Mouse (Mus musculus) heart, embryonic 13.5 days (tissue): ENCODE results near the gene Ntf3. TPM values are rescaled to one million over a fixed set of nuclear protein-coding genes. Genes with fewer than 3 reads are reported as not detected.

ENCODE experiments used
- ATAC-seq: fragments of 200-750 bp; cut with Nextera tagmentation; 2 replicates; pipeline ENCODE4 v1.8.0; 2017; ENCODE audit warnings: moderate TSS enrichment; ENCODE audit not compliant: insufficient number of reproducible peaks, low FRiP score, low TSS enrichment; ENCODE audit errors: extremely low read depth
- H3K27ac ChIP-seq: fragments of 300-500 bp; sonication (generic); replicated peaks from 2 replicates; pipeline ENCODE4 v1.5.1; 2015; ENCODE audit warnings: moderate library complexity, mild to moderate bottlenecking, inconsistent platforms
- H3K27me3 ChIP-seq: fragments of 300-500 bp; sonication (generic); replicated peaks from 2 replicates; pipeline ENCODE4 v1.6.1; 2015; ENCODE audit warnings: mild to moderate bottlenecking, inconsistent platforms
- H3K36me3 ChIP-seq: fragments of 300-500 bp; sonication (generic); 2 replicates; pipeline ENCODE4 v1.6.1; 2015; ENCODE audit warnings: mild to moderate bottlenecking, inconsistent platforms
- H3K4me1 ChIP-seq: fragments of 300-500 bp; sonication (generic); 2 replicates; pipeline ENCODE4 v1.6.1; 2015; ENCODE audit warnings: inconsistent platforms
- H3K4me2 ChIP-seq: fragments of 300-500 bp; sonication (generic); 2 replicates; pipeline ENCODE4 v1.6.1; 2015; ENCODE audit warnings: inconsistent platforms, mild to moderate bottlenecking, moderate library complexity
- H3K4me3 ChIP-seq: fragments of 300-500 bp; sonication (generic); 2 replicates; pipeline ENCODE4 v1.5.1; 2015; ENCODE audit warnings: moderate library complexity, mild to moderate bottlenecking, inconsistent platforms
- H3K9ac ChIP-seq: fragments of 300-500 bp; sonication (generic); 2 replicates; pipeline ENCODE4 v1.6.1; 2015; ENCODE audit warnings: inconsistent platforms, mild to moderate bottlenecking, moderate library complexity
- H3K9me3 ChIP-seq: fragments of 300-500 bp; sonication (generic); 2 replicates; pipeline ENCODE4 v1.6.1; 2016; ENCODE audit warnings: inconsistent platforms
- WGBS: fragments of 180-500 bp; shearing (Covaris S2); methylation state at CpG from one replicate; pipeline ENCODE4 v1.1.7; 2015; ENCODE audit warnings: mixed read lengths; 5-methylcytosine and 5-hydroxymethylcytosine counted together
- polyA plus RNA-seq: library from polyadenylated mRNA; unstranded; fragments of >200 nt; fragmentation: Nextera tagmentation; extraction: Ambion mirVana; gene quantifications from 2 replicates; pipeline ENCODE4 v1.2.1, GENCODE M21; 2015

Ntf3 gene
- polyA plus RNA-seq, 1 experiment from 2014 or later: 7.4 TPM

DNA sequence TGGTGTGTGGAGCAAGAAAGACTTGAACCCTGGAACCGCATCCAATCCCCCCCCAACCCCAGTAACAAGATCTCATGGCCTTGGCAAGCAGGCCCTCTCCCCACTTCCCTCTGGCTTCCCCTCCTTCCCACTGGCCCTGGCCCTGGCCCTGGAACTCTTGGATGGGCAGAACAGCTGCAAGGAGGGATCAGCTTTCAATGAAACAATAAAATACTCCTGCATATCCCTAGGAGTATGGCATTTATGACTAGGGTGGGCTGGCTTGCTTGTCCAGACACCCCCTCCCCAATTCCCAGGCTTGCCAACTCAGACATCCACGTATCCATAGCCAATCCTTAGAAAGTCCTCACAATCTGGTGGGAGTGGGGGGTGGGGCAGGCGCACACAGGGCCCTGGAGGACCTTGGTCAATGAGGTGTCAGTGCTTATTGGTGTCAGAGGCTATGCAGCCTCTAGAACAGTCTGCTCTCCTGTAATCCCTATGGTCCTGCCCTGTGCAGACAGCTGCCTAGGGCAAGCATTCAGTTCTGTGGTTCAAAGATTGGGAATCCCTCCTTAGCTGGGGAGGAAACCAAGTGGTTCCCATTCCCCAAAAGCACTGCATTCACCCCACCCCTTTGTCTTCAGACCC is 80.3 kb downstream of the Ntf3 start:
- no peak for ATAC-seq
- Histone ChIP-seq H3K36me3 (no peaks in the 10 kb centered on the region), H3K27ac (no peak overlapping the region), H3K27me3 (no peaks in the 10 kb centered on the region), H3K4me3 (no peak overlapping the region), H3K4me1 (no peaks in the 10 kb centered on the region), H3K9ac (no peak overlapping the region), H3K4me2 (no peak overlapping the region), H3K9me3 (no peaks in the 10 kb centered on the region)
- WGBS: 67% methylated on average over 3 of the region's 3 CpGs

- Histone ChIP-seq H3K4me3 (no peak overlapping the region), H3K9me3 (no peaks in the 10 kb centered on the region)
Observed at GRCm38 (mm10) chr6:126080531-126080930, 86.2 kb downstream of the Ntf3 start.

DNA sequence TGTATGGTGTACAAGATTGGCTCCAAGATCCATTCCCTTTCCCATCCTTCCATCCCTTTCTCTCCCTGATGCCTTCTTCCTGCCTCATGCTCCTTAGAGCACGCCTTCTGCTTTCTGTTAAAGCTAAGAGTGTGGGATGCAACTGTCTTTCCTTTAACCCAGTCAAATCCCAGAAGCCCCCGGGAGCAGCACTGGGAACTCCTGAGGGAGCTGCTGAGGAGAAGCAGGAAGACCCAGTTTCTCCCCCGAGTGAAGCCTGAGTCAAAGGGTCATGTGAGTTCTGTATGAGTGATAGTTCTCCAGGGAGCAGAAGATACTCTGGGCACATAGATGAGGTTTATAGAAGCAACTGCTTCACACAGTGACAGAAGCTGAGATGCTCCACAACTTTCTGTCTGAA is 109.0 kb downstream of the Ntf3 start:
- Histone ChIP-seq H3K9me3 (peaks cover 3% of the 10 kb centered on the region; the same call in 1 of the 2 replicates), H3K4me1 (no peaks in the 10 kb centered on the region), H3K4me3 (no peak overlapping the region), H3K4me2 (no peak overlapping the region), H3K9ac (no peak overlapping the region), H3K36me3 (no peaks in the 10 kb centered on the region), H3K27ac (no peak overlapping the region), H3K27me3 (no peaks in the 10 kb centered on the region; the same call in 1 of the 2 replicates)
- ATAC-seq: no peak
- 71% methylated on average over 3 of the region's 3 CpGs for WGBS

More at GRCm38 (mm10) chr6:126080531-126080930, 86.2 kb downstream of the Ntf3 start:
- WGBS: 69% methylated on average over 3 of the region's 3 CpGs
- H3K4me1 ChIP-seq: no peaks in the 10 kb centered on the region
- H3K4me2 ChIP-seq: no peak overlapping the region
- no peaks in the 10 kb centered on the region for H3K36me3 ChIP-seq
- H3K27me3 ChIP-seq: no peaks in the 10 kb centered on the region
- no peak for ATAC-seq
- H3K9ac ChIP-seq: no peak overlapping the region
- H3K27ac ChIP-seq: no peak overlapping the region

- Histone ChIP-seq H3K4me1 (no peaks in the 10 kb centered on the region), H3K9me3 (no peaks in the 10 kb centered on the region), H3K27me3 (no peaks in the 10 kb centered on the region; the same call in 1 of the 2 replicates), H3K36me3 (no peaks in the 10 kb centered on the region), H3K9ac (no peak overlapping the region), H3K27ac (no peak overlapping the region), H3K4me3 (no peak overlapping the region), H3K4me2 (no peak overlapping the region)
- WGBS: 70% methylated on average over 5 of the region's 5 CpGs
- ATAC-seq: no peak
Observed at GRCm38 (mm10) chr6:126053136-126053535, 113.6 kb downstream of the Ntf3 start.
